Mouse (Mus musculus): ENCODE results near the gene Olfr205. TPM values are rescaled to one million over a fixed set of nuclear protein-coding genes. Genes with fewer than 3 reads are reported as not detected.

Gene Olfr205
- polyA plus RNA-seq, 1 experiment from 2014 or later, result not detected

- Histone ChIP-seq H3K9me3 (ENCODE audit: control insufficient read depth, low read length) (no peaks in the 10 kb centered on the region), H3K4me1 (ENCODE audit: control insufficient read depth, insufficient read depth, low read length) (no peaks in the 10 kb centered on the region), H3K9ac (replicated peaks; ENCODE audit: low read length) (no peak overlapping the region), H3K4me3 (replicated peaks; ENCODE audit: low read depth, low read length) (no peak overlapping the region), H3K27me3 (ENCODE audit: control insufficient read depth, insufficient read depth, low read length) (no peaks in the 10 kb centered on the region), H3K36me3 (ENCODE audit: control insufficient read depth, insufficient read depth, low read length) (no peaks in the 10 kb centered on the region), H3K27ac (replicated peaks; ENCODE audit: low read depth, low read length) (no peak overlapping the region), H3K4me2 (ENCODE audit: low read length) (no peak overlapping the region)
- ATAC-seq (ENCODE audit: low FRiP score, low TSS enrichment), result no peak
- no peak for DNase-seq
- 81% methylated on average over 3 of the region's 3 CpGs for WGBS
These were observed 50.4 kb downstream of the Olfr205 start for GRCm38 (mm10) chr16:59280542-59280941.

Other genes starting within 250 kb of the Olfr205 start
- gene Olfr191, start 241.3 kb downstream of the Olfr205 start, polyA plus RNA-seq (2014; fragmentation: Nextera tagmentation; extraction: Ambion mirVana), result not detected in 2 replicates
- gene Olfr193, start 219.3 kb downstream of the Olfr205 start, polyA plus RNA-seq (2014; fragmentation: Nextera tagmentation; extraction: Ambion mirVana), result not detected in 2 replicates
- gene Olfr194, start 210.1 kb downstream of the Olfr205 start, polyA plus RNA-seq (2014; fragmentation: Nextera tagmentation; extraction: Ambion mirVana), result not detected in 2 replicates
- not detected in 2 replicates for gene Olfr195, start 184.1 kb downstream of the Olfr205 start, polyA plus RNA-seq (2014; fragmentation: Nextera tagmentation; extraction: Ambion mirVana)
- not detected in 2 replicates for gene Olfr196, start 160.7 kb downstream of the Olfr205 start, polyA plus RNA-seq (2014; fragmentation: Nextera tagmentation; extraction: Ambion mirVana)
- gene Olfr198, start 127.6 kb downstream of the Olfr205 start, polyA plus RNA-seq (2014; fragmentation: Nextera tagmentation; extraction: Ambion mirVana), result not detected in 2 replicates
- gene Olfr199, start 111.4 kb downstream of the Olfr205 start, polyA plus RNA-seq (2014; fragmentation: Nextera tagmentation; extraction: Ambion mirVana), result not detected in 2 replicates
- gene Olfr201, start 58.5 kb downstream of the Olfr205 start, polyA plus RNA-seq (2014; fragmentation: Nextera tagmentation; extraction: Ambion mirVana), result not detected in 2 replicates
- gene Olfr202, start 44.3 kb downstream of the Olfr205 start, polyA plus RNA-seq (2014; fragmentation: Nextera tagmentation; extraction: Ambion mirVana), result not detected in 2 replicates
- gene Olfr203, start 32.3 kb downstream of the Olfr205 start, polyA plus RNA-seq (2014; fragmentation: Nextera tagmentation; extraction: Ambion mirVana), result not detected in 2 replicates
- gene Olfr204, start 12.9 kb downstream of the Olfr205 start, polyA plus RNA-seq (2014; fragmentation: Nextera tagmentation; extraction: Ambion mirVana), result not detected in 2 replicates
- not detected in 2 replicates for gene Olfr206, start 18.1 kb upstream of the Olfr205 start, polyA plus RNA-seq (2014; fragmentation: Nextera tagmentation; extraction: Ambion mirVana)
- gene Olfr209, start 32.9 kb upstream of the Olfr205 start, polyA plus RNA-seq (2014; fragmentation: Nextera tagmentation; extraction: Ambion mirVana), result not detected in 2 replicates
- 0.08 TPM in 1 of 2 replicates, not detected in the other for gene Gabrr3, start 76.2 kb upstream of the Olfr205 start, polyA plus RNA-seq (2014; fragmentation: Nextera tagmentation; extraction: Ambion mirVana)
- 10.6 and 12.3 TPM in 2 replicates for gene Riox2, start 140.6 kb upstream of the Olfr205 start, polyA plus RNA-seq (2014; fragmentation: Nextera tagmentation; extraction: Ambion mirVana)

Measured in midbrain, embryonic 14.5 days (tissue).